Mouse (Mus musculus) bone marrow, adult 2 months (tissue): ENCODE measurements around the gene R3hdm4.
A peak's percentile ranks its signal among the peaks of the same experiment; 100 is the strongest.

ENCODE experiments used
- CTCF ChIP-seq: fragments of 200-500 bp; IDR thresholded peaks from 2 replicates; pipeline ENCODE4 v1.5.1; 2011; ENCODE audit warnings: low read length, control low read depth; ENCODE audit not compliant: control insufficient read depth, insufficient read depth
- POLR2A ChIP-seq: fragments of 200-500 bp; IDR thresholded peaks from 2 replicates; pipeline ENCODE4 v1.6.1; 2011; ENCODE audit warnings: low read depth, mild to moderate bottlenecking, control low read depth, low read length, borderline replicate concordance; ENCODE audit not compliant: control insufficient read depth

- TF ChIP-seq CTCF (peak; percentile 92), POLR2A (no peak)
Measured at GRCm38 (mm10) chr10:79883297-79884084, 37.5 kb downstream of the R3hdm4 start.
